Mouse (Mus musculus) thymus, postnatal 25 days (tissue): ENCODE data around the gene Gm49711.

Experiments used
- DNase-seq: peaks from one replicate; pipeline ENCODE4 v3.0.0; 2022

The Gm49711 gene

DNA sequence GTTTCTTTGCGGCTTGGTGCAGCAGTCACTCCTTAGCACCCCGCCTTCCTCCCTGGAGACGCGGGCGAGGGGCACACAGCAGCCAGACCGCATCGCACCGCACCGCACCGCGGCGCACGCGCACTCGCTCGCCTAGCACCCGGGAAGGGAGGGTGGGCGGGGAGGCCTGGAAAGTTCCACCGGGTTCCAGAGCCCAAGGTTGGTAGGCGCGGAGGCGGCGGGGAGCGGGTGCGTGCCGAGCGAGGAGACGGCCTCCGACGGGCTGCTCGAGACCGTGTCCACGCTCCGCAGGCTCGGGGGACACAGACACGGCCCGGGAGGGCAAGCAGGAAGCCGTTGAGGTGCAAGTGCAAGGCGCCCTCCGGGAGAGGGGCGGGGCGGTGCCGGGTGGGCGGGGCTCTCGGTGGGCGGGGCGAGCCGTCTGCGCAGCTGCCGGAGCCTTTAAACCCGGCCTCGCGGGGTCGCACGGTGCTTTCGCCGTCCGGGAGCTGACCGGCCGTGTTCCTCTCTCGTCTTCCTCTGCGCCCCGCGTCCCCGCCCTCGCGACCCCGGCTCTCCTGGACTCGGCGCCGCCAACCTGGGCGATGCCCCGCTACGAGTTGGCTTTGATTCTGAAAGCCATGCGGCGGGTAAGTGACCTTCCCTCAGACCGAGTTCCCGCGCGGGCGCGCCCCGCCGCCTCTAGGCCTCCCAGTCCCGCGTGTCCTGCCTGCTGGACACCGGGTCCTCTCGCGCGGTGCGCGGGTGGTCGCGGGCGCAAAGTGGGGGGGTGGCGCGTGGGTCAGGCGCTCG lies at the start of gene Gm49711, which contains the start of the genes Mrps6 and Slc5a3:
Gene Gm49711 (plus strand): TSS at position 465 of the 792 bp plus-strand sequence.
Gene Mrps6 (plus strand): TSS at position 419 of the 792 bp plus-strand sequence.
Gene Slc5a3 (plus strand): TSS at position 471 of the 792 bp plus-strand sequence.
- DNase-seq: peak; percentile 90

GRCm38 (mm10) chr16:92009586-92009985 lies 48.5 kb upstream of the Gm49711 start:
- DNase-seq: no peak

DNA sequence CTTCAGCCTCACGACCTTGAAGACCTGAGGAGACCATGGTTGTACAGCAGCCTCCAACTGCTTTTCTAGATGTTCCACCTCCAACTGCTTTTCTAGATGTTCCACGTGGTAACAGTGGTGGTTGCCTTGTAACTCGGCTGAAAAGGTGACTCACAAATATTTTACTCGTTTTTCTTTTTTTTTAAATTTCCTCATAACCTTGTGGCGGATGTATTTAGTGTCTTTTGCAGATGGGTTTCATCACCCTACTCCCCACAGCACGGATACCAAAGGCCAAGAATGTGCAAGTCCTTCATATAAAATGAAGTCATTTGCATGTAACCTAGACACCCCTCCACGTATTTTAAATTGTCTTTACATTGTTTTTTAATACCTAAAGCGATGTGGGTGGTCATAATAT lies 41.3 kb upstream of the Gm49711 start:
- DNase-seq: no peak

DNA sequence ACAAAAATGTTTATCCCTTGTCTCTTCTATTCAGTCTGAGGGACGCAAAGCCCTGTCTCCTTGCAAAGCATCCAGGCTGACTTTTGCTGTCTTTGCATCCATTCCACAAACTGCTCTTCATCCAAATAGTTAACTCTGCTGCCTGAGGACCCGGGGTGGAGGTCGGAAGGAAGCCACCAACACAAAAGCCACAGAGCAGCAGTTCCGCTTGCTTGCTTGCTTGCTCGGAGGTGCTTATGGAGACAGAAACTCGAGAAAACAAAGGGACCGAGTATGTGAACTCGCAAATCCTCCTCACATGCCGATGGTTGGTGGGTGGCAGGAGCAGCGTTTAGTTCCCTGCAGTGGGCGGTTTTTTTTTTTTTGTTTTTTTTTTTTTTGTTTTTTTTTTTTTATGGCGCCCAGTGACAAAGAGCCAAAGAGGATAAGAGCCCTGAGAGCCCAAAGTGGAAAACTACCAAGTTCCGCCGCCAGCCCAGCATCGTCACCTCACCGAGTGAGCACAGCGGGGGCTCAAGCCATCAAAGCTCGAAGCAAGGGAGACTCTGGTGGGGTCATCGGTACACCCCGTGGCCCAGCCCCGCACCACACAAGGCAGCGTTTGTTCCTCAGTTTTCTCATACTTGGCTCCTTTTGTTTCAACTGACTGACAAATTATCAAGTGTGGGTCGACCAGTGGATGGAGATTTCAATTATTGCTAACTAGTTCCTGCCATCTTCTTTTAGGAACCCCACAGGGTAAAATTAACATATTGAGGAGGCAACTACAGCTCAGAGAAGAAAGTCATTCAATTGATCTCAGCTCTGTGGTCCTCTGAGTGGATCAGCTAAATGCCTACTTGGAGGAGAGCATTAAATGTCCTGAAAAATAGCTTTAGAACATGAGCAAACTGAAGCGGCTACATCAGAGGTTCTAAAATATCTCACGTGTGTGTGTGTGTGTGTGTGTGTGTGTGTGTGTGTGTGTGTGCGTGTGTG lies 38.7 kb upstream of the Gm49711 start:
- DNase-seq: peak; percentile 73

DNA sequence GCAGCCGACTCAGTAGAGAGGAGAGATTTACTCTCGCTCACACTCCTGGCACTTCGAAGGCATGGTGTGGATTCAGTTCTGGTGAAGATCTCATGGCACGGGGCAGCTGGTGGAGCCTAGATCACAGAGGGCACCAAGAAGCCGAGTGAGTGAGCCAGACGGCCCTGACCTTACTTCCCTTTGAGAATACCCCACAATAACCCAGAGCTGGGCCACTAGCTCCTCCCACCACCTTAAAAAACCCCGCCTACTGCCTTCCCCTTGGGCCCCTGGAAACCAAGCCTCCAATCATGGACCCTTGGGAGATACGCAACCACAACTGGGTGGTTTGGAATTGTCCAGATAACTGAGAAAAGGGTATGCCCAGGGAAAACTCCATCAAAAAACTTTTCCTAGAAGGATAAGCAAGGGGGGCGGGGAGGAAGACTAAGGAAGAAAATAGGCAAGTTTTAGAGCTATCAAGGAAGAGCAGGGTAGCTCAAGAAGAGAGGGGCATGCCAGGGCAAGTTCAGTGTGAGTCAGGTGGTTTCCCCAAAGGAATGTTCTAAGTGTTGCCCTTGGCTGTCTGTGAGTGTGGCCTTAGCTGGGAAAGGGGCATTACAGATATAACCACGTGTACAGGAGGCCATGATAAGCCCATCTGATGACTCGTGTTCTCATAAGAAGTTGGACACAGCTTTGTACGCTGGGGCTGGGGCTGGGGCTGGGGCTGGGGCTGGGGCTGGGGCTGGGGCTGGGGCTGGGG lies 36.3 kb upstream of the Gm49711 start:
- no peak for DNase-seq

GRCm38 (mm10) chr16:92022494-92023283 lies 35.4 kb upstream of the Gm49711 start:
- DNase-seq: no peak

- no peak for DNase-seq
These were observed 24.8 kb upstream of the Gm49711 start for GRCm38 (mm10) chr16:92033286-92033685.

DNA sequence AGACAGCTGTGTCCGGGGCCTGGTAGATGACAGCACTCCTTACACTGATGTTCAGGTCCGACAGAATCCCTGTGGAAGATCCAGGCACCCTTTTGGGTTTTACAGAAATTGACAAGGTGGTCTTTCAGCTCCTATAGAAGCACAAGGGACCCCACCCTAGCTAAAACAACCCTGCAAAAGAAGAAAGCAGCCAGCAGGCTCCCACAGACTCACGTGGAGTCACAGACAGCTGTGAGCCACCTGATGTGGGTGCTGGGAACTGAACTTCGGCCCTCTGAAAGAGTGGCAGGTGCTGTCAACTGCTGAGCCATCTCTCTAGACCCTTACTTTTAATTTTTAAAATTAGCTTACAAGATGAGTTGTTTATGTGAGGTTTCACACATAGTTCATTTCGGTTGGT lies 23.4 kb upstream of the Gm49711 start:
- DNase-seq: no peak

DNA sequence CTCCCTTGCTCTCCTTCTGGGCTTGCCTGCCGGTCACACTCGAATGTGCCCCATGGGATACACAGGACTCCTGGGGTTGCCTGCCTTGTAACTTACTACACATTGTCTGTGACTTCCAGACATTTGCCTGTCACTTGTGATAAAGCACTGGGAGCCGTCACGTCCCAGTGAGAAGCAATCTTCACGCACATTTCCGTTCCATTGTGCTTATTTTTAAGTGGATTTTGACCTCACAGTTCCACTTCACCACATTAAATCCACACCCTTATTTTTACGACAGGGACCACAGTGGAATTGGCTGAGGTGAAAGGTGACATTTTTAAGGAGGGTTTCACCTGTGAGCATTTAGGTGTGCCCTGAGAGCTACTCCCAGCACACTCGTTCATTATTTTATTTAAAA lies 21.4 kb upstream of the Gm49711 start:
- DNase-seq: no peak

GRCm38 (mm10) chr16:92037891-92038607 lies 20.1 kb upstream of the Gm49711 start:
- peak; percentile 63 for DNase-seq

- DNase-seq: no peak
These were observed 18.7 kb upstream of the Gm49711 start for GRCm38 (mm10) chr16:92039421-92039820.

GRCm38 (mm10) chr16:92039966-92040365 lies 18.1 kb upstream of the Gm49711 start:
- DNase-seq: no peak

GRCm38 (mm10) chr16:92051777-92052310 lies 6.3 kb upstream of the Gm49711 start:
- DNase-seq: no peak

- DNase-seq: no peak
These were observed 5.5 kb upstream of the Gm49711 start for GRCm38 (mm10) chr16:92052569-92052968.

- no peak for DNase-seq
These were observed 1.4 kb upstream of the Gm49711 start for GRCm38 (mm10) chr16:92056711-92057110.

DNA sequence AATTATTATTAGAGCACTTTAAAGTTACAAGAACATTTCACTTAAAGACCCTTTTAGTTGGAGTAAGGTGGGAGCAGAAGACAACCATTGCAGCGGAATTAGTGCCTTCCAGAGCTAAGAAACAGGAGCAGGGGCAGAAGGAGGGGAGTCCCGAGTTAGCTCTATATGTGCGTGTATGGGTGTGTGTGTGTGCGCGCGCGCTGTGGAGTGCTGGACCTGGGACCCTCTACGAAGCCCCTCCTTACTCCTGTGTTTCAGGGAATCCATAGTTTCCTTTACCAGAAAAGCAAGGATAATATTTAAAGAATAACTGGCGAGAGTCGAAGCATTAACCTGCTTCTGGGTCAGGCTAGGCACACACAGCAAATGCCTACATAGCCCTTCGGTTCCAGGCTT lies 662 bp upstream of the Gm49711 start:
- no peak for DNase-seq

GRCm38 (mm10) chr16:92058644-92059620 lies 816 bp downstream of the Gm49711 start:
- peak; percentile 44 for DNase-seq

DNA sequence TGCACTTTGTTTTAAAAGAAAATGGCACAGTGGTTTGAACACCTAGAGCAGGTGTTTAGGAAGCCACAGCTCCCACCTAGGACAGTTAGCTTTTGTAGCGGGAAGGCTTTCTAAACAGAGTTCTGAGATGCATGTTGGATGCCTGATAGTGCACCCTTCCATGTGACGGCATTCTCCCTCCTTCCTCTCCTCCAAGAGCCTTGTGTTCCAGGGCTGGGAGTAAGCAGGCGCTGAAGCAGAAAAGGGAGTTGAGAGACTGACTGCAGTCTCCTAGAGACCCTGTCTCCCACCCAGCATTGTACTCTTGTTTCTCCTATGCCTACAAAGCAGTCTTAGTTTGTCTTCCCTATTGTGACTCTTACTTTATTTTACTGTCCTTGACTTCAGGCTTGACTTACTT lies 2.1 kb downstream of the Gm49711 start:
- peak; percentile 5 for DNase-seq

- DNase-seq: no peak
These were observed 3.5 kb downstream of the Gm49711 start for GRCm38 (mm10) chr16:92061586-92061985.

DNA sequence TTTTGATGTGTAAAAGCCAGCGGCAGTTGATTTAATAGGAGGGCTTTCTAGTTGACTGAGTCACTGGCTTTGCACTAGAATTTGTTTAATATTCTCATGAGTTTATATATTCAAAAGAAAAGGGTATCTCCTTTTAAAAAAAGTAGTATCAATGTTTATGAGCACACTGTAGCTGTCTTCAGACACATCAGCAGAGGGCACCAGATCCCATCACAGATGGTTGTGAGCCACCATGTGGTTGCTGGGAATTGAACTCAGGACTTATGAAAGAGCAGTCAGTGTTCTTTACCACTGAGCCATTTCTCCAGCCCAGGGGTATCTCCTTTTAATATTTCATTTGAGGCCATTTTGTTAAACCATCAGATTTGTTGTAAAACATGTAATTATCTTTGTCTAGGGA lies 4.7 kb downstream of the Gm49711 start:
- DNase-seq: no peak
